Mouse (Mus musculus) thymus, postnatal 36 days (tissue): ENCODE measurements around the gene Cbln4.

Experiments used
- DNase-seq, 2 experiments: peaks; one replicate each; pipeline ENCODE4 v3.0.0; 2022; ENCODE audit warnings: mixed read lengths in 2 of 2

Gene Cbln4

GRCm38 (mm10) chr2:172043235-172043610 lies at the start of gene Cbln4:
TSS of gene Cbln4 (minus strand) at chr2:172043466.
- no peak for DNase-seq

GRCm38 (mm10) chr2:172078596-172078995 lies 35.3 kb upstream of the Cbln4 start:
- DNase-seq = no peak

- no peak for DNase-seq
Observed at GRCm38 (mm10) chr2:172076295-172076694, 33.0 kb upstream of the Cbln4 start.

GRCm38 (mm10) chr2:172062876-172063275 lies 19.6 kb upstream of the Cbln4 start:
- DNase-seq = no peak

- no peak for DNase-seq
Observed at GRCm38 (mm10) chr2:172059747-172060146, 16.5 kb upstream of the Cbln4 start.

DNA sequence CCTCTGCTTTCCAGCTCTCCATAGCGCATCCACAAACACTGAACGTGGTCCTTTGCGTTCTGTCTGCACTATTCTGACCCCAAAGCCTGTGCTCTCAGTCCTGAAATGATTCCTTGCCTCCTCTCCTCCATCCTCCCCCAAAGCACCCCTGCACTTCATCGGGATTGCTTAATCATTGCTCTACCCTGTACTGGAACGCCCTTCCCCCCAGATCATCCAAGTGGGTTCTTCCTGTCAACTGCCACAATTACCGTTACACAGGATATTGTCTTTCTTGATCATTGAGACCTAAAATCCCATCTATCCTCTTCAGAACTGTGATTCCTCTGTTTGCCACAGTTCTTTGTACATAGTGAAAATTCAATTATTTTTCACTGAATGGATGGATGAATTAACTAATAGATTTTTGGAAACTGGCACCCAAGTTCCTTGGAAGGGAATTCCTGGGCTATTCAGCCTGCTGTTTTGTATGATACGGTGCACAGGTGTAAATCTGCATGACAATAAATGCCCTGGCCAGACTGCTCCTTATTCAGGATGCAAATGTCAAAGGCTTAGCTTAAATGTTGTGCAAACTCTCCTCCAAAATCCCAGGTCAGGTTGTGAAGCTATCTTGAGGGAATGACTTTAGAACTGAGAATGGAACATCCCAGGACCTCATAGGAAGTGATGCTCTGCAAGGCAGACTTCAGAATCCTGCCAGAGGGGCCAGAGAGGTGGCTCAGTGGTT lies 15.8 kb upstream of the Cbln4 start:
- no peak for DNase-seq

GRCm38 (mm10) chr2:172046002-172046401 lies 2.7 kb upstream of the Cbln4 start:
- DNase-seq = no peak

- no peak for DNase-seq
Observed at GRCm38 (mm10) chr2:172042607-172043234, 545 bp downstream of the Cbln4 start.

DNA sequence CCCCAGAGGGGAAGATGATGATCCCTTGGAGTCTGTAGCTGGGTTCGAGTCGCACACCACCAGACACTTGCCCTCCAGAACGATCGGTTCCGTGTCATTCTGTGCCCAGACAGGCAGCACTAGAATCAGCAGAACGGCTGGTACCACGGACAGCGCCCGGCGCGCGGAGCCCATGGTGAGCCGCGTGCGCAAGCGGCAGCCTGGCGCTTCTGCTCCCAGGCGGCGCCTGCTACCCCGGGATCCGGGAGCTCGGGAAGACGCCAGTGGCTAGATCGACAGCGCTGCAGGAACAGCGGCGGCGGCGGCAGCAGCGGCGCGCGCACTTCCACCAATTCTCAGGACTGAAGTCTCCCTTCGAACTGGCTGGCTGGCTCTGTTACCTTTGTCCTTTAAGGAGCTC lies 1.1 kb downstream of the Cbln4 start:
- no peak for DNase-seq

GRCm38 (mm10) chr2:172040859-172041258 lies 2.4 kb downstream of the Cbln4 start:
- no peak for DNase-seq

DNA sequence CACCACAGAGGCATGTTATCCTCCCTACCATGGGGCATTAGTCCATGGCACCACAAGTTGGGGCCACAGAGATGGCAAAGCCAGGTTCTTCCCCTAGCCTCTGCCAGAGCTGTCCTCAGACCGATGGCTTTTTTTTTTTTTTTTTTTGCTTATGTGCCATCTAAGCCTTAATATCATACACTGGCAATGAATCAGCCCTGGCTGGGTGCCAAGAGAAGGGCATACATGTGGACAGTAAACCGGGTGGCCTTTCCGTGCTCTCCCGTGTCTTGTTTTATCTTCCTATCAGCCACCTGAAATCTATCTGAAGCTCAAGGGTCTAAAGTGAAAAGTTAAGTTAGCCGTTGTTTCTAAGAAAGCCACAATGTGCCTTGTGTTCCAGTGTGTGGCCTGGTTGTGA lies 3.7 kb downstream of the Cbln4 start:
- DNase-seq = no peak

- no peak for DNase-seq
Observed at GRCm38 (mm10) chr2:172034281-172034680, 9.0 kb downstream of the Cbln4 start.

GRCm38 (mm10) chr2:172025459-172026130 lies 17.7 kb downstream of the Cbln4 start:
- no peak for DNase-seq

DNA sequence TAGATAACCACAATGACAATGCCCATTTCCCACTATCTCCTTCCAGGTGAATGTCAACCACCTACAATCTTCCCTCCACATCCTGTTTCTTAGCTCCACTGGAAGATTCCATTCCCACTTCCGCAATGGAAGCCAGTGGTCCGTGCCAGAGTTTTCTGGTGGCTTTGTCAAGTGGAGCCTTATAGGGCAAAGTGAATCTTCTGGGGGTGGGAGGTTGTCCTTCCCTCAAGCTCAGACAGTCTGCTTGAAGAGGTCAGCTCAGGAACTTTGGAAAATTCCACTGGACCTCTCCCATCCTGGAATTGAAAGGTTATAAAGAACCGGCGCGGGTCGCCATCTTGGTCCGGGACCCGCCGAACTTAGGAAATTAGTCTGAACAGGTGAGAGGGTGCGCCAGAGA lies 36.5 kb downstream of the Cbln4 start:
- DNase-seq = no peak

DNA sequence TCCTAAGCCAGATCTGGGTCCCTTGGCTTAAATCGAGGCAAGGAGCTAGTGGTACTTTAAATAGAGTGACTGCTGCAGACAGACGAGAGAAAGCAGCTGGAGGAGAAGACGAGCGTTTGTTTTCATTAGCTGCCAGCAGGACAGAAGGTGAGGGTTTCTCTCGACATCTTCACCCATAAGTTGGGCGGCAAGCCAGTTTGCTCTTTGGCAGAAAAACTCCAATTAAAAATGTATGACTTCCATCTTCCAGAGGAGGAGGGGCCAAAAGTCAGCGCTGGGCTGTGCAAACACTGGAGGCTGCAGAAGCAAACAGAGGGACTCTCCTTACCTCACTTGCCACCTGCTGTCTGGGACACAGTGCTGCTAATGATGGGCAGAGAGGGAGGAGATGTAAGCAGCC lies 37.3 kb downstream of the Cbln4 start:
- DNase-seq = no peak

DNA sequence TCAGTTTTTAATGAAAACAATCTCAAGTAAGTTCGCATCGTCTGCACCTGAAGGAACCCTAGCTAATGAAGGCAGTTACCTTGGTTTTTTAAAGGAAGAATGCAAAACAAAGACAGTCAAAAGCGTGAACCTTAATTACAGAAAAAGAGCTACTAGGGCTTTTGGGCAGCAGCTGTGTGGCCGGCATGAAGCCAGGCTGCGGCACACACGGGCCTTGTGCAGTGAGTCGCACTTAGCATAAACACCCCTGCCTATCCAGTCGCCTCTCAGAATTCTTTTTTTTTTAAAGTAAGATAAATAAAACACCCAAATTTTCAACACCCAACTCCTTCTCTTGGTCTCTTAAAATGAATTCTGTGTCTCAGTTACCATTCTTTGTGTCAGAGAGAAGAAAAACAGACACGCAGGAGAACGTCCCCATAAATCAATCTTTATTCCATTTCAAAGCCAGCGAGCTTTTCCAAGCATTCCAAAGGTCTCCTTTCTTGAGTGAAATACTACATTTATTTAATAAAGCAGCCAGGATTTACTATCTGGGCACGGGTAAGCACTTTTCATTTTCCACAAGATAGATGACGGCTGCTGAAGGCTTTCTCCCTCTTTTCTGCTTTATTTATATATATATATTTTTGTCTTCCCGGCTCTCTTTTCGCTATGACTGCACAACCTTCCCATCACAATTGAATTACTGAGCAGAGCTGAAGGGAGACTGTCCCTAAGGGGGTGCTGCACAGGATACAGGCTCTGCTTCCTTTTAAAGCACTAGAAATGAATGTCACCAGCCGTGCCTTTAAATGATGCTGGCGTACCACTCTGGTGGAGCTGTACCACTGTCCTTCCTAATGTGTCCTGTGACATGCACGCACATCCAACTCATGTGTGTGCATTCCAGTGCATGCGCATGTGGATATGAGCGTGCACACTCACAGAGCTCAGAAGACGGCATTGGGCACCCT lies 39.0 kb downstream of the Cbln4 start:
- DNase-seq = no peak

- DNase-seq = no peak
Observed at GRCm38 (mm10) chr2:171996979-171997686, 46.1 kb downstream of the Cbln4 start.

GRCm38 (mm10) chr2:171994861-171995260 lies 48.4 kb downstream of the Cbln4 start:
- no peak for DNase-seq

GRCm38 (mm10) chr2:171994240-171994639 lies 49.0 kb downstream of the Cbln4 start:
- DNase-seq = no peak

GRCm38 (mm10) chr2:171986686-171987085 lies 56.6 kb downstream of the Cbln4 start:
- DNase-seq = no peak
